Mouse (Mus musculus) MN1 (cell line): ENCODE measurements around the gene Slc25a41.

Source experiments
- DNase-seq: peaks from one replicate; pipeline ENCODE4 v3.0.0-alpha.2; 2016; ENCODE audit warnings: low spot score

Slc25a41 gene

GRCm38 (mm10) chr17:57047406-57047805, 6.0 kb upstream of the Slc25a41 start:
- DNase-seq: no peak

GRCm38 (mm10) chr17:57038978-57039377, 2.5 kb downstream of the Slc25a41 start:
- no peak for DNase-seq

DNA sequence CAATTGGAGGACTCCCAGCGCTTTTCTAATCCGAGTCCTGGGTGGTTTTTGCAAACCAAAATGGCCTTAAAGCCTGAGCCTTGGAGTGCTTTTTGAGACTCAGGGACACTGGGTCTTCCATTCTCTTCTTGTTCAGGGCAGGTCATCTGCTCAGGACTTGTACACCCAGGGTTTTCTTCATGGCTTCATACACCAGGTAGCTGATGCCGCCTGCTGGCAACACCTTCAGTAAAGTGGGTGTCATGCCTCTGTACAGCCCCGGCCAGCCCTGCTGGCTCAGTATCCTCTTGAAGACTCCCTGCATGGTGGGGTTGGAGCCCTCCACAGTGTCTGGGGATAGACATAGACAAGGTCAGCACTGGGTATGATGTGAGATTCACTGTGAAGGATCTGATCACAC, 8.6 kb downstream of the Slc25a41 start:
- DNase-seq: no peak

GRCm38 (mm10) chr17:57031661-57032420, 9.6 kb downstream of the Slc25a41 start:
- DNase-seq: peak; percentile 100

- peak; percentile 52 for DNase-seq
These were observed 10.4 kb downstream of the Slc25a41 start, which contains the start of gene Khsrp for GRCm38 (mm10) chr17:57030931-57031660. TSS of gene Khsrp (minus strand) at chr17:57031522.

DNA sequence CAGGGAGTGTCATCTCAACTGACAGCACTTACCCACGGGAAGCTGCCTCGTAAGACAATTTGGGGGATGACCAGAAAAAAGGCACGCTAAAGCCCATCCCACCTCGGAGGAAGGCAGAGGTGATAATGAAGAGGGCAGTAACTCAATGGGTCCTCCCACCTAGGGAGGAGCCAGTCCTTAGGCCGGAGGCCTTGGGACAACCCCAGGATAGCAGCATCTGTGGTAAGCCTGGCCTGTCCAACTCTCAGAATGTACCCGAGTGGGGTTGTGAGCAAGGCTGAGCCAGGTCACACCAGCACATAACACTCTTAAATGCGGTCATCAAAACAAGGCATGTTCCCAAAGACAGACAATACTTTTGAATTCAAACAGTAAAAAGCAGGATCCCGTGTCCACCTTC, 11.8 kb downstream of the Slc25a41 start:
- DNase-seq: peak; percentile 56

DNA sequence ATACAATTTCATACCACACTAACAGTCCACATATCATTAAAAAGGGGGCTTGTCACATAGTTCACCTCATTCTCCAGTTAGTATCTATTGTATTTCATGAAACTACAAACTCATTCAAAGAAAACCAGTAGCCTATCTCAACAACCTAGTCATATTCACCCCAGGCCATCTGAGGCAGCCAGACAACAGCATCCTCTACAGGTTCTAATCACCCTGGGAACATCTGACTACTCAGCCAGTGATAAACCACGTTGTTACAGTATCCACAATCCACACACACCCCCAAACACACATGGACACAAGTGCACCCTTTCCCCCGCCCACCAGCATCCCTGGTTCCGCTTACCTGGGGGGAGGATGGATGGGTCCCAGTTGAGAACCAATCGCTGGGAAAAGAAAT, 14.0 kb downstream of the Slc25a41 start:
- DNase-seq: no peak

- no peak for DNase-seq
These were observed 20.5 kb downstream of the Slc25a41 start for GRCm38 (mm10) chr17:57020960-57021359.

GRCm38 (mm10) chr17:57019693-57020092, 21.8 kb downstream of the Slc25a41 start:
- DNase-seq: no peak

- no peak for DNase-seq
These were observed 29.1 kb downstream of the Slc25a41 start for GRCm38 (mm10) chr17:57012245-57012795.

DNA sequence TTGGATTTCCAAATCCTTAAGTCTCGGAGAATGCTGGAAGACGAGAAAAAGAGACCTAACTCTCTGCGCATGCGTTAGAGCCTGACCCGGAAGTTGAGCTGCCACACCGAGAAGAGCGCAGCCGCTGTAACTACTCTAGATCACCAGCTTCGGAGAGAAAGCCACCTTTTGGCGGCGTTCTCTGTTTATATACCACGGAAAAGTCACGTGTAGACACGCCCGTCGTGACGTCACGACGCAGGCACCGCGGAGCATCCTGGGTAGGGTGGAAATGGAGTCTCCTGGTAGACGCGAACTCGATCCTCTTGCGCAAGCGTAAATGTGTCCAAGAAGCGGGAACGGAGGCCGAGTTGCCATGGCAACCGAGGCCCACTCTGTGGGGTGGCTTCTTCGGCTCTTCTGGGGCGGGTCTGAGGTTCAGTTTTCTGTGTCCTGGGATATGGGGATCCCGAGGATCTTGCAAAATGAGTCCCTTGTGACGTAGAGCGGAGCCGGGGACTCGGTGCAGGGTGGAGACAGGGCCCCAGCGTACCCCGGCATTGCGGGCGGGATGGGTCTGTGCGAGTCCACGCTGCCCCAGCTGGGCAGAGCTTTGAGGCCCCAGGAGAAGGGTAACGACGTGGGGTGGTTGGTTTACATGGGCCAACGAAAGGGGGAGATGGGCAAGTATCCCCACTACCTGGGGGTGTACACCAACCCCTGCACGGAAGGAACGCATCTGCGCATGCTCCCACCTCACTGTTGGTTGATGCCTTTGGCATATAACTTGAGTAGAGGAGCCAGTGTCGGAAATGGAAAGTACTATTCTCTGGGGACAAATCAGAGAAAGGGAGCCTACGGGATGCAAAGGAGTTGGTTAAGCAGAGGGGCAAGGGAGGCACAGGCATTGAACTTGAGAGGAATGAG, 30.0 kb downstream of the Slc25a41 start, which contains the start of the genes Gtf2f1 and Gm17949:
Gene Gtf2f1 (minus strand): TSS at position 53 of the 906 bp plus-strand sequence.
Gene Gm17949 (plus strand): TSS at position 234 of the 906 bp plus-strand sequence.
- DNase-seq: peak; percentile 100

DNA sequence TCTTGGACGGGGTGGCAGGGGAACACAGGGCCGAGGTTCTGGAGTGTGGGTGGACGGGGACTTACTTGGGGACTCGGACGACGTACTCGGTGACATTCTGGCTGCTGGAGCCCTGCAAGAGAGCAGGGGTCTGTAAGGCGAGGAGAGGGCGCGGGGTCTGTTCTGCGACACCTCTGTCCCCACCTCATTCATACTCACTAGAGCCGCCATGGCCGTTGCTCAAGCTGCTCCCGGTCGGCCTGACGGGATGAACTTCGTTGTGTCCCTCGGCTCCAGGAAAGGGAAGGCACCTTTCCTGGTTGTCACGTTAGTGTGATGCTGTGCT, 30.6 kb downstream of the Slc25a41 start:
- no peak for DNase-seq

- DNase-seq: peak; percentile 73
These were observed 34.1 kb downstream of the Slc25a41 start for GRCm38 (mm10) chr17:57007137-57007905.

DNA sequence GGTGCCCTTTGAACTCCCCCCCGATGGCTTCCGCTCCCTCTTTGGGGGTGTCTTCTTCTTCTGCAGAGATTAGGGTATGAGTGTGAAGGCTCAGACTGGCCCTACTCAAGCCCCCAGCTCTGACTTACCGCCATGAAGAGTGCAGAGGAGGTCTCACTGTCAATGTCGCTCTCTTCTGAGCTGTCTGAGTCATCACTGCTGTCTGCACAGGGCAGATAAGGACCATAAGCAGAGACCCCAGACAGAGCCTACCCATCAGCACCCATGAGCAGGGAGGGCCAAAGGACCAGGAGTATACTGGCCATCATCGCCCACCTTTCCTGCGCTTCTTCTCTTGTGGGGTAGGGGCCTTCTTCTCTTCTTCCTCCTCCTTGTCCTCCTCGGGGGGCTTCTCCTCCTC, 37.5 kb downstream of the Slc25a41 start:
- no peak for DNase-seq

DNA sequence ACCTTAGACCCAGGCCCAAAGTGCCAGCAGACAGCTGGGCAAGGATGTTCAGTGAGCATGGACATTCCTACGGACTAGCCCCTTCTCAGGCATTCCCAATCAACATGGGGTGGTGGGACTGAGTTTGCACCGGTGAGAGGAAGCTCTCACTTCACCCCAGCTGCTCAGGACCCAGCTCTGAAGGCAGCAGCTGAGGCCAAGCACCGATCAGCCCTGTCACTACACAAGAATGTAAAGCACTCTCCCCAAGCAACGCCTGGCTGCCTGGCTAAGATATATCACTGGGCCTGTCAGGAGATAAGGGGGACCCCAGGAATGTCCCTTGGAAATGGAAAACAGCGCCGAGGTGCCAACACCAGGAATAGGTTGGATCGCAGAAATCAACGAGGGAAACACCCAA, 40.2 kb downstream of the Slc25a41 start:
- no peak for DNase-seq

- no peak for DNase-seq
These were observed 41.4 kb downstream of the Slc25a41 start, which contains the start of gene Pspn for GRCm38 (mm10) chr17:56999968-57000609. TSS of gene Pspn (minus strand) at chr17:57000018.

DNA sequence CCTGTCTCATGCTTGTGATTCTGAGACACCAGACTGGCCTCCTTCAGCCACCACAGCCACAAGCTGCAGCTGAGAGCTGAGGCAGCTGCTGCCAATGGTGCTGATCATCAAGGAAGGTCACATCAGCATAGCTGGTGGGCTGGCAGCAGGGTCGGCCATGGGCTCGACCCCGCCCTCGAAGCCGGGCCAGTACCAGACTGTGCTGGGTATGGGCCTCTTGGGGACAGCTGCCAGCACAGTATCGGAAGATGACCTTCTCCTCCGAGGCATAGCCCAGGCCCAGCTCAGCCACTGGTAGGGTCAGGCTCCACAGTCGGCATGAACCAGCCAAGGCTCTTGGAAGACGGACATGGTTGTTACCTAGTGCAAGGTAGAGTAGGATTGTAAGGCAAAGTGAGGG, 42.0 kb downstream of the Slc25a41 start:
- no peak for DNase-seq

GRCm38 (mm10) chr17:56997029-56997667, 44.3 kb downstream of the Slc25a41 start, which contains the start of gene Alkbh7:
TSS of gene Alkbh7 (plus strand) at chr17:56997339.
- peak; percentile 99 for DNase-seq

DNA sequence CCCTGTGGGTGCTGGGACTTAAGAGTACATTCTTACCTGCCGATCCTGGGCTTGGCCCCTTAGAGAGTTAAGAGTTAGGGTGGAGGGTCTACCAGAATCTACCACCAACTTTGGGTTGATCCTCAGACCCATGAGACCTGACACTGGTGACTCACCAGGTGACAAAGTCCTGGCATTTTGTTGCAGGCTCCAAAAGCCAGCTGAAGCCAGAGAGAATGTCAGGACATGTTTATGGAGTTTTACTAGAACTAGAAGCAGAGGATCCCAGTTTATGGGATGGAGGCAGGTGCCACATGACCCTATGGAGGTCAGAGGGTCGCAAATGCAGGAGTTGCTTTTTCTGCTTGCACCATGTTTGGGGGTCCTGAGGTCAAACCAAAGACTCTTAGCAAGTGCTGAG, 44.9 kb downstream of the Slc25a41 start:
- no peak for DNase-seq

GRCm38 (mm10) chr17:56995046-56995445, 46.4 kb downstream of the Slc25a41 start:
- DNase-seq: no peak
